Mouse (Mus musculus): ENCODE results near the gene Gnl1. TPM values are rescaled to one million over a fixed set of nuclear protein-coding genes. Genes with fewer than 3 reads are reported as not detected.
A peak's percentile ranks its signal among the peaks of the same experiment; 100 is the strongest.
"Not testable (repeated sequence)": the region's sequence is repeated elsewhere in the genome, so short reads cannot be mapped to it uniquely, and the experiment has no call there.

The Gnl1 gene
- polyA plus RNA-seq, 1 experiment from 2014 or later, result 36.5 TPM

DNA sequence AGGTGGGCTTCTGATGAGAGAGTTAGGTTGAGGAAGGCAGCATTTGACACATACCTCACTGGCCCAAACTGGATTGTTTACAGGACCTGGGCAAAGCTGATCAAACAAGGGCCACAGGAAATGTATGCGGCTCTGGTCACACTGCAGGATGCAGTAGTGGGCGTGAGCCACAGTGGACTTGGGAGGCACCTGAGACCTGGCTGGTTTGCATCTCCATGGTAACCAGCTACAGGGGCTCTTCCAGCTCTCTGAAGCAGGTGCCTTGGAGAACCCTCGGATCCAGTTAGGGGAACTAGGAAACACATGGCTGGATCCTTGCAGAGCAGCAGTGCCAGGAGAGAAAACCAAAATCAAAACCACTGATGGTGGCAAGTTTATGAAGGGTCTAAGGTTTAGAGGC is 54.9 kb downstream of the Gnl1 start:
- H3K27ac ChIP-seq (ENCODE audit: low read depth, low read length); H3K27me3 ChIP-seq (ENCODE audit: control insufficient read depth, insufficient read depth, low read length); ATAC-seq (ENCODE audit: insufficient read depth, low FRiP score, low TSS enrichment); H3K4me1 ChIP-seq (ENCODE audit: control insufficient read depth, insufficient read depth, low read length); H3K4me2 ChIP-seq (ENCODE audit: low read depth); H3K9ac ChIP-seq (ENCODE audit: low read length); DNase-seq (ENCODE audit: low spot score); H3K4me3 ChIP-seq (ENCODE audit: low read depth, low read length); H3K9me3 ChIP-seq (ENCODE audit: control insufficient read depth, low read length); H3K36me3 ChIP-seq (ENCODE audit: control insufficient read depth, insufficient read depth, low read length): not testable (repeated sequence)
- WGBS, result 64% methylated on average over 3 of the region's 3 CpGs

DNA sequence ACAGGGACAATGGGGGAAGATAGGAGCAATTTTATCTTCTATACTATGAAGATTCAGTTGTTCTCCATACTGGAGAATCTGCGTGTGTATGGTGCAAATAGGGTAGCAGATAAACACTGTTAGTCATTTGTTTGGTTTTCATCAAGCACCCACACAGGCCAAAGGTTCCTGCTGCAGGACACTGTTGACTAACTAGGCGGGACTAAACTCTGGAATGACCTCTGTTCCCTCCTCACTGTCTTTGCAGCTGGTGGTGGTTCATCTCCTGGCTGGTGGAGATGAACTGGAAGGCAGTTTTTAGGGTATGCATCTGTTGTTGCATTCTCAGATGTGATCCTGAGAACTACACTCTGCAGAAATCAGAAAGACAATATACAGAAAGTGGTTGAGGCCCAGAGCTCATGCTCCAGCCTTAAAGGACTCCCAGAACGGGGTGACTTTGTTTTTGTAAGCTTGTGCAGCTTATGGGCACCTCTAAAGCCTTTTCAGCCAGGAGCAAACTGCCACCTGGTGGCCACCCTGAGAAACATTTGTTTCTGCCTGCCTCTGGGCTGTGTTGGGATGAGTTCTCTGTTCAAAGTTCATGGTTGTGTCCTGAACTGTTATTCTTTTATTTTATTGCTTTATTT is 55.5 kb downstream of the Gnl1 start:
- not testable (repeated sequence) for H3K4me3 ChIP-seq (ENCODE audit: low read depth, low read length); H3K27ac ChIP-seq (ENCODE audit: low read depth, low read length); H3K27me3 ChIP-seq (ENCODE audit: control insufficient read depth, insufficient read depth, low read length); H3K9ac ChIP-seq (ENCODE audit: low read length); ATAC-seq (ENCODE audit: insufficient read depth, low FRiP score, low TSS enrichment); H3K9me3 ChIP-seq (ENCODE audit: control insufficient read depth, low read length); H3K4me1 ChIP-seq (ENCODE audit: control insufficient read depth, insufficient read depth, low read length); DNase-seq (ENCODE audit: low spot score); H3K36me3 ChIP-seq (ENCODE audit: control insufficient read depth, insufficient read depth, low read length); H3K4me2 ChIP-seq (ENCODE audit: low read depth)
- WGBS, result 37% methylated on average over 3 of the region's 3 CpGs

DNA sequence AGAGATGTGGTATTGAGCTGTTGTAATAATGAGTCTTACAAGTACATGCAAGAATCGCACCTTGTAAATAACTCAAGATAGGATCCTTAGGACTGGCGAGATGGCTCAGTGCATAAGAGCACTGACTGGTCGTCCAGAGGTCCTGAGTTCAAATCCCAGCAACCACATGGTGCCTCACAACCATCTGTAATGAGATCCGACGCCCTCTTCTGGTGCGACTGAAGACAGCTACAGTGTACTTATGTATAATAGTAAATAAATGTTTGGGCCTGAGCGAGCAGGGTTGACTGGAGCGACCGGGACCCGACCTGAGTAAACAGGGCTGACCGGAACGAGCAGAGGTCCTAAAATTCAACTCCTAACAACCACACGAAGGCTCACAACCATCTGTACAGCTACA is 56.5 kb downstream of the Gnl1 start:
- ATAC-seq (ENCODE audit: insufficient read depth, low FRiP score, low TSS enrichment); H3K4me2 ChIP-seq (ENCODE audit: low read depth); DNase-seq (ENCODE audit: low spot score); H3K4me1 ChIP-seq (ENCODE audit: control insufficient read depth, insufficient read depth, low read length); H3K36me3 ChIP-seq (ENCODE audit: control insufficient read depth, insufficient read depth, low read length); H3K27ac ChIP-seq (ENCODE audit: low read depth, low read length); H3K27me3 ChIP-seq (ENCODE audit: control insufficient read depth, insufficient read depth, low read length); H3K9me3 ChIP-seq (ENCODE audit: control insufficient read depth, low read length); H3K4me3 ChIP-seq (ENCODE audit: low read depth, low read length); H3K9ac ChIP-seq (ENCODE audit: low read length): not testable (repeated sequence)
- 86% methylated on average over 13 of the region's 13 CpGs for WGBS

MicroRNAs encoded within 50 kb of the gene (microRNA counts, 519-probe panel; counts per million panel counts)
- 171 counts per million, percentile 57 among the panel's probes with 10 or more counts for microRNA mmu-miR-877

Small RNA genes lying within 50 kb of the gene (microRNA-seq; reads per million reads assigned to microRNA genes)
- gene Mir877, result 139 reads per million, percentile 55 among the genes with 10 or more reads in this experiment

Other genes with a start within 250 kb of the Gnl1 start
- gene Ier3, start 158.2 kb upstream of the Gnl1 start, polyA plus RNA-seq (2014; fragmentation: Nextera tagmentation; extraction: Ambion mirVana), result 2.0 and 2.8 TPM in 2 replicates
- 48.5 and 52.3 TPM in 2 replicates for gene Flot1, start 156.6 kb upstream of the Gnl1 start, polyA plus RNA-seq (2014; fragmentation: Nextera tagmentation; extraction: Ambion mirVana)
- gene Tubb5, start 141.5 kb upstream of the Gnl1 start, polyA plus RNA-seq (2014; fragmentation: Nextera tagmentation; extraction: Ambion mirVana), result 1,543 and 1,545 TPM in 2 replicates
- gene Mdc1, start 138.3 kb upstream of the Gnl1 start, polyA plus RNA-seq (2014; fragmentation: Nextera tagmentation; extraction: Ambion mirVana), result 15.0 and 18.3 TPM in 2 replicates
- 47.3 and 50.3 TPM in 2 replicates for gene Nrm, start 118.5 kb upstream of the Gnl1 start, polyA plus RNA-seq (2014; fragmentation: Nextera tagmentation; extraction: Ambion mirVana)
- gene Ppp1r18, start 114.3 kb upstream of the Gnl1 start, polyA plus RNA-seq (2014; fragmentation: Nextera tagmentation; extraction: Ambion mirVana), result 34.9 and 39.3 TPM in 2 replicates
- 42.9 and 51.3 TPM in 2 replicates for gene Dhx16, start 100.0 kb upstream of the Gnl1 start, polyA plus RNA-seq (2014; fragmentation: Nextera tagmentation; extraction: Ambion mirVana)
- gene 2310061I04Rik, start 82.4 kb upstream of the Gnl1 start, polyA plus RNA-seq (2014; fragmentation: Nextera tagmentation; extraction: Ambion mirVana), result 23.7 and 28.5 TPM in 2 replicates
- gene Atat1, start 69.8 kb upstream of the Gnl1 start, polyA plus RNA-seq (2014; fragmentation: Nextera tagmentation; extraction: Ambion mirVana), result 213 and 214 TPM in 2 replicates
- 67.9 and 72.0 TPM in 2 replicates for gene Mrps18b, start 63.5 kb upstream of the Gnl1 start, polyA plus RNA-seq (2014; fragmentation: Nextera tagmentation; extraction: Ambion mirVana)
- gene Ppp1r10, start 63.4 kb upstream of the Gnl1 start, polyA plus RNA-seq (2014; fragmentation: Nextera tagmentation; extraction: Ambion mirVana), result 48.9 and 49.3 TPM in 2 replicates
- gene Abcf1, start 10.1 kb upstream of the Gnl1 start, polyA plus RNA-seq (2014; fragmentation: Nextera tagmentation; extraction: Ambion mirVana), result 103 and 113 TPM in 2 replicates
- gene Prr3, start 385 bp downstream of the Gnl1 start, polyA plus RNA-seq (2014; fragmentation: Nextera tagmentation; extraction: Ambion mirVana), result 39.3 and 44.4 TPM in 2 replicates
- 3.5 and 3.6 TPM in 2 replicates for gene H2-T24, start 40.7 kb downstream of the Gnl1 start, polyA plus RNA-seq (2014; fragmentation: Nextera tagmentation; extraction: Ambion mirVana)
- 2.7 and 3.0 TPM in 2 replicates for gene H2-T23, start 53.0 kb downstream of the Gnl1 start, polyA plus RNA-seq (2014; fragmentation: Nextera tagmentation; extraction: Ambion mirVana)
- 9.2 and 10.2 TPM in 2 replicates for gene H2-T22, start 62.9 kb downstream of the Gnl1 start, polyA plus RNA-seq (2014; fragmentation: Nextera tagmentation; extraction: Ambion mirVana)
- gene Gm6034, start 63.1 kb downstream of the Gnl1 start, polyA plus RNA-seq (2014; fragmentation: Nextera tagmentation; extraction: Ambion mirVana), result not detected in 2 replicates
- gene Gm11127, start 78.5 kb downstream of the Gnl1 start, polyA plus RNA-seq (2014; fragmentation: Nextera tagmentation; extraction: Ambion mirVana), result not detected in 2 replicates
- not detected in 2 replicates for gene Gm19684, start 141.8 kb downstream of the Gnl1 start, polyA plus RNA-seq (2014; fragmentation: Nextera tagmentation; extraction: Ambion mirVana)
- not detected in 2 replicates for gene Gm7030, start 149.6 kb downstream of the Gnl1 start, polyA plus RNA-seq (2014; fragmentation: Nextera tagmentation; extraction: Ambion mirVana)
- gene Gm8909, start 188.7 kb downstream of the Gnl1 start, polyA plus RNA-seq (2014; fragmentation: Nextera tagmentation; extraction: Ambion mirVana), result not detected in 2 replicates
- gene H2-T3, start 210.4 kb downstream of the Gnl1 start, polyA plus RNA-seq (2014; fragmentation: Nextera tagmentation; extraction: Ambion mirVana), result not detected in 2 replicates